Mouse (Mus musculus) hindbrain, embryonic 13.5 days (tissue): Measurements from ENCODE around the gene Mgll. TPM values are rescaled to one million over a fixed set of nuclear protein-coding genes. Genes with fewer than 3 reads are reported as not detected.

Source experiments
- ATAC-seq: fragments of 200-750 bp; cut with Nextera tagmentation; 2 replicates; pipeline ENCODE4 v1.8.0; 2017; ENCODE audit warnings: moderate TSS enrichment; ENCODE audit not compliant: low FRiP score
- H3K27ac ChIP-seq: fragments of 300-500 bp; sonication (generic); 2 replicates; pipeline ENCODE4 v1.5.1; 2015; ENCODE audit warnings: inconsistent platforms, mild to moderate bottlenecking, moderate library complexity
- H3K27me3 ChIP-seq: fragments of 300-500 bp; sonication (generic); 2 replicates; pipeline ENCODE4 v1.6.1; 2015; ENCODE audit warnings: mild to moderate bottlenecking, inconsistent platforms
- H3K36me3 ChIP-seq: fragments of 300-500 bp; sonication (generic); 2 replicates; pipeline ENCODE4 v1.6.1; 2015; ENCODE audit warnings: mild to moderate bottlenecking, inconsistent platforms
- H3K4me1 ChIP-seq: fragments of 300-500 bp; sonication (generic); replicated peaks from 2 replicates; pipeline ENCODE4 v1.6.1; 2015; ENCODE audit warnings: inconsistent platforms
- H3K4me2 ChIP-seq: fragments of 300-500 bp; sonication (generic); 2 replicates; pipeline ENCODE4 v1.6.1; 2015; ENCODE audit warnings: inconsistent platforms, mild to moderate bottlenecking, moderate library complexity
- H3K4me3 ChIP-seq: fragments of 300-500 bp; sonication (generic); 2 replicates; pipeline ENCODE4 v1.5.1; 2015; ENCODE audit warnings: mild to moderate bottlenecking, inconsistent platforms
- H3K9ac ChIP-seq: fragments of 300-500 bp; sonication (generic); 2 replicates; pipeline ENCODE4 v1.6.1; 2015; ENCODE audit warnings: mild to moderate bottlenecking, inconsistent platforms
- H3K9me3 ChIP-seq: fragments of 300-500 bp; sonication (generic); 2 replicates; pipeline ENCODE4 v1.6.1; 2016; ENCODE audit warnings: inconsistent platforms
- WGBS: fragments of 180-500 bp; shearing (Covaris S2); methylation state at CpG from one replicate; pipeline ENCODE4 v1.1.7; 2015; 5-methylcytosine and 5-hydroxymethylcytosine counted together
- polyA plus RNA-seq: library from polyadenylated mRNA; unstranded; fragments of >200 nt; fragmentation: Nextera tagmentation; extraction: Ambion mirVana; gene quantifications from 2 replicates; pipeline ENCODE4 v1.2.1, GENCODE M21; 2015

Mgll gene
- polyA plus RNA-seq, 1 experiment from 2014 or later: 21.3 TPM

GRCm38 (mm10) chr6:88708401-88709278, 15.6 kb upstream of the Mgll start:
- 84% methylated on average over 8 of the region's 8 CpGs for WGBS
- Histone ChIP-seq H3K27me3 (0 out of 2 replicates have a peak, but pooled peaks cover 4% of the 10 kb centered on the region), H3K9ac (no peak overlapping the region), H3K36me3 (no peaks in the 10 kb centered on the region), H3K4me3 (no peak overlapping the region), H3K9me3 (no peaks in the 10 kb centered on the region), H3K27ac (no peak overlapping the region), H3K4me2 (no peak overlapping the region), H3K4me1 (no peaks in the 10 kb centered on the region)
- no peak for ATAC-seq

- Histone ChIP-seq H3K9me3 (no peaks in the 10 kb centered on the region), H3K4me1 (no peaks in the 10 kb centered on the region), H3K4me2 (no peak overlapping the region), H3K9ac (no peak overlapping the region), H3K27ac (no peak overlapping the region), H3K4me3 (no peak overlapping the region), H3K36me3 (no peaks in the 10 kb centered on the region), H3K27me3 (0 out of 2 replicates have a peak, but pooled peaks cover 4% of the 10 kb centered on the region)
- ATAC-seq: no peak
- WGBS: 74% methylated on average over 1 of the region's 1 CpGs
Measured at GRCm38 (mm10) chr6:88709279-88709575, 15.0 kb upstream of the Mgll start.

GRCm38 (mm10) chr6:88711313-88711712, 12.9 kb upstream of the Mgll start:
- H3K4me3 ChIP-seq: no peak overlapping the region
- H3K27ac ChIP-seq: no peak overlapping the region
- 0 out of 2 replicates have a peak, but pooled peaks cover 4% of the 10 kb centered on the region for H3K27me3 ChIP-seq
- no peaks in the 10 kb centered on the region for H3K36me3 ChIP-seq
- WGBS: 77% methylated on average over 3 of the region's 3 CpGs
- H3K4me1 ChIP-seq: 0 out of 2 replicates have a peak, but pooled peaks cover 4% of the 10 kb centered on the region
- no peaks in the 10 kb centered on the region for H3K9me3 ChIP-seq
- H3K9ac ChIP-seq: no peak overlapping the region
- ATAC-seq: no peak
- H3K4me2 ChIP-seq: no peak overlapping the region

DNA sequence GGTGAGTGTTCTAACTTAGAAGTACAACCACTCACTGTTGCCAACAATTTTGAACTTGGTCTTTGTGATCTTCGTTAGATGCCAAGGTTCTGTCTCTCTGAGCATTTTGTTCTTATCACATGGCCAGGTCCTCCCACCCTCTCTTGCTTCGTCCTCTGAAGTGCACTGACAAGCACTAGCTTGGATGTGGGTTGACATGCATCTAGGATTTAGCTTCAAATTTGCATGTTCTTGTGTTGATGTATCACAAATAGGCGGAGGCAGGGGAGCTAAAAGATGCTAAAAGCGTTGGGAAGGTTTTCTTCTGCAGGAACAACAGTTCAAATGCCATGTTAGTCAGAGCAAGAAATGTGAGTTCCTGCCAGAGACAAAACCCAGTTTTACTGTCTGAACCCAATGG, 12.1 kb upstream of the Mgll start:
- H3K36me3 ChIP-seq: no peaks in the 10 kb centered on the region
- H3K4me1 ChIP-seq: 0 out of 2 replicates have a peak, but pooled peaks cover 4% of the 10 kb centered on the region
- ATAC-seq: no peak
- no peak overlapping the region for H3K9ac ChIP-seq
- H3K27me3 ChIP-seq: 0 out of 2 replicates have a peak, but pooled peaks cover 4% of the 10 kb centered on the region
- H3K27ac ChIP-seq: no peak overlapping the region
- H3K9me3 ChIP-seq: no peaks in the 10 kb centered on the region
- no peak overlapping the region for H3K4me3 ChIP-seq
- H3K4me2 ChIP-seq: no peak overlapping the region
- WGBS: 84% methylated on average over 4 of the region's 4 CpGs

DNA sequence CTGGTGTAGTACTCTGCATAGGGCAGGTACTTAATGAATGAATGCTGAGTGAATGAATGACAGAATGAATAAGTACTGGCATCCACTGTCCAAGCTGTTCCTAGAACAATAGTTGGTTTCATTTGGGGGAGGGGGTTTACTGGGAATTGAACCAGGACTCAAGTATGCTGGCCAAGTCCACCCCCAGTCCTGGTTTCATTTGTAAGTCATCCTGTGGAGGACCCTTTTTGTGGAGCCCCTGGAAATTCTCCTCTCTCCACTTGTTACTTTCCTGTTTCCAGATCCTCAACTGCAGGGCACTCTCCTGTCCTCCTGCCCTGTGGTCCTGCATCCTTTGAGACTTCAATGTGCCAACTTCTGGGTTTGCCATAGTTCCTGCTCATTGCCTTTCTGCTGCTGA, 10.9 kb upstream of the Mgll start:
- ATAC-seq: no peak
- Histone ChIP-seq H3K27me3 (0 out of 2 replicates have a peak, but pooled peaks cover 4% of the 10 kb centered on the region), H3K4me2 (no peak overlapping the region), H3K36me3 (no peaks in the 10 kb centered on the region), H3K4me1 (0 out of 2 replicates have a peak, but pooled peaks cover 4% of the 10 kb centered on the region), H3K9me3 (no peaks in the 10 kb centered on the region), H3K9ac (no peak overlapping the region), H3K4me3 (no peak overlapping the region), H3K27ac (no peak overlapping the region)

DNA sequence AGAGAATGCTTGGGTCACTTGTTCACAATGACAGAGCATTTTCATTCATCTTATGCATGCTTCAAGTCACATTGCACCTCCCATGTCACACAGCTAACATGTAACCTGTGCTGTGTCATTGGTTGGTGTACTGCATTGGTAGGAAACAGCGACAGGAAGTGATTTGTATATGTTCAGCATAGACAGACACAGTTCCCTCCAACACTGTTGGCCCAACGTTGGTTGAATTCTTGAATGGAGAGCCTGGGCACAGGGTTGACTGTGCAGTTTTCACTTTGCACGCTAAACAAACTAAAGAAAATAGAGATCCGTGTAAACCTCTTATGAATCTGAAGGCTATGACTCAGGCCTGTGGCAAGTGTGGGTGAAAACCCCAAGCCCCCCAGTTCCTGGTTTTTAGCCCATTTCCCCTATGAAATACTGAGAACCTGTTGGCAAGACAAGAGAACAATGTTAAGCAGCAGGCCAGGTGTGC, 10.0 kb upstream of the Mgll start:
- 0 out of 2 replicates have a peak, but pooled peaks cover 4% of the 10 kb centered on the region for H3K4me1 ChIP-seq
- no peak overlapping the region for H3K9ac ChIP-seq
- H3K27ac ChIP-seq: no peak overlapping the region
- H3K27me3 ChIP-seq: 0 out of 2 replicates have a peak, but pooled peaks cover 4% of the 10 kb centered on the region
- H3K9me3 ChIP-seq: no peaks in the 10 kb centered on the region
- H3K4me2 ChIP-seq: no peak overlapping the region
- H3K4me3 ChIP-seq: no peak overlapping the region
- no peak for ATAC-seq
- 94% methylated on average over 4 of the region's 4 CpGs for WGBS
- H3K36me3 ChIP-seq: no peaks in the 10 kb centered on the region

GRCm38 (mm10) chr6:88715378-88715781, 8.8 kb upstream of the Mgll start:
- Histone ChIP-seq H3K27me3 (no peaks in the 10 kb centered on the region), H3K27ac (no peak overlapping the region), H3K9ac (no peak overlapping the region), H3K4me3 (no peak overlapping the region), H3K4me2 (no peak overlapping the region), H3K4me1 (0 out of 2 replicates have a peak, but pooled peaks cover 4% of the 10 kb centered on the region), H3K36me3 (no peaks in the 10 kb centered on the region), H3K9me3 (no peaks in the 10 kb centered on the region)
- no peak for ATAC-seq
- 40% methylated on average over 9 of the region's 9 CpGs for WGBS

DNA sequence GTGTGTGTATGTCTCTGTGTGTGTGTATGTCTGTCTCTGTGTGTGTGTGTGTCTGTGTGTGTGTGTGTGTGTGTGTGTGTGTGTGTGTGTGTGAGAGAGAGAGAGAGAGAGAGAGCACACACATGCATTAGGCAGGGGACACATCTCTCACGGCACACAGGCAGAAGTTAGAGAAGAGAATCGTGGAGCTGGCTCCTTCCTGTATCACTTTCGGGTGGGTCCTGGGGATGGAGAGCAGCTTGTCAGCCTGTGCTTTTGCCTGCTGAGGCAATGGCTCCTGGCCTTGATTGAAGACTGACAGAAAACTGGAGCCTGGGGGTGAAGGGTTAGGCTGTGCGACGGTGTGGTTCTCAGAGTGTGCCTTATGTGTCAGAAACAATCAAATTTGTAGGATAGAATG, 8.2 kb upstream of the Mgll start:
- WGBS: 58% methylated on average over 5 of the region's 5 CpGs
- ATAC-seq: no peak
- no peaks in the 10 kb centered on the region for H3K36me3 ChIP-seq

GRCm38 (mm10) chr6:88717143-88718032, 6.8 kb upstream of the Mgll start:
- H3K4me3 ChIP-seq: no peak overlapping the region
- no peaks in the 10 kb centered on the region for H3K36me3 ChIP-seq
- WGBS: 53% methylated on average over 6 of the region's 6 CpGs
- no peak overlapping the region for H3K27ac ChIP-seq
- 0 out of 2 replicates have a peak, but pooled peaks cover 4% of the 10 kb centered on the region for H3K4me1 ChIP-seq
- peaks cover 9% of the 10 kb centered on the region; the same call in 1 of the 2 replicates for H3K27me3 ChIP-seq
- H3K9ac ChIP-seq: no peak overlapping the region
- ATAC-seq: no peak
- no peak overlapping the region for H3K4me2 ChIP-seq
- H3K9me3 ChIP-seq: no peaks in the 10 kb centered on the region

More for the DNA sequence above, 8.2 kb upstream of the Mgll start:
- H3K27ac ChIP-seq: no peak overlapping the region
- H3K4me2 ChIP-seq: no peak overlapping the region
- 0 out of 2 replicates have a peak, but pooled peaks cover 4% of the 10 kb centered on the region for H3K4me1 ChIP-seq
- no peak overlapping the region for H3K4me3 ChIP-seq
- H3K9me3 ChIP-seq: no peaks in the 10 kb centered on the region
- no peak overlapping the region for H3K9ac ChIP-seq
- no peaks in the 10 kb centered on the region for H3K27me3 ChIP-seq

GRCm38 (mm10) chr6:88718033-88718725, 6.0 kb upstream of the Mgll start:
- peaks cover 16% of the 10 kb centered on the region for H3K27me3 ChIP-seq
- no peaks in the 10 kb centered on the region for H3K9me3 ChIP-seq
- no peak overlapping the region for H3K4me3 ChIP-seq
- H3K9ac ChIP-seq: no peak overlapping the region
- 88% methylated on average over 7 of the region's 7 CpGs for WGBS
- H3K4me2 ChIP-seq: no peak overlapping the region
- ATAC-seq: no peak
- 0 out of 2 replicates have a peak, but pooled peaks cover 4% of the 10 kb centered on the region for H3K4me1 ChIP-seq
- no peak overlapping the region for H3K27ac ChIP-seq
- no peaks in the 10 kb centered on the region for H3K36me3 ChIP-seq

- Histone ChIP-seq H3K4me3 (no peak overlapping the region), H3K4me1 (peaks cover 8% of the 10 kb centered on the region; the same call in 1 of the 2 replicates), H3K36me3 (no peaks in the 10 kb centered on the region), H3K9me3 (no peaks in the 10 kb centered on the region), H3K4me2 (no peak overlapping the region), H3K27me3 (peaks cover 28% of the 10 kb centered on the region), H3K9ac (no peak overlapping the region), H3K27ac (no peak overlapping the region)
- WGBS: 91% methylated on average over 3 of the region's 3 CpGs
- ATAC-seq: no peak
Measured at GRCm38 (mm10) chr6:88721059-88721458, 3.2 kb upstream of the Mgll start.
